Mouse (Mus musculus): ENCODE results near the gene Gm49337. TPM values are rescaled to one million over a fixed set of nuclear protein-coding genes. Genes with fewer than 3 reads are reported as not detected.
"Not testable (repeated sequence)": the region's sequence is repeated elsewhere in the genome, so short reads cannot be mapped to it uniquely, and the experiment has no call there.

Gene Gm49337
- polyA plus RNA-seq, 1 experiment from 2014 or later, result not detected

DNA sequence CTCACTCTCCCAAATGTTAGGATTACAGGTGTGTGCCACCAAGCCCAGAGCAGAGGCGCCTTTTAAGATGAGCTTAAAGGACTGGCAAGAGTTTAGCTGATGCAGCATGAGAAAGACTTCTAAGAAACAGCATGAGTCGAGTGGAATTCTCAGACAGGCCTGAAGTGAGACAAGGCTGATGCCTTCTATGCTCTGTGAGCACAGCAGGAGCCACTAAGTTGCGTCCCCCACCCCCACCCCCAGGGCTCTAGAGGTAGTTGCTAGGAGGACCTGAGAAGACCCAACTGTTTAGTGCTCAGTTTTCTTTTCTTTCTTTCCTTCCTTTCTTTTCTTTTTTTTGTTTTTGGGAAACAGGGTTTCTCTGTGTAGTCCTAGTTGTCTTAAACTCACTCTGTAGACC is 8.9 kb downstream of the Gm49337 start:
- Histone ChIP-seq H3K9me3 (no peaks in the 10 kb centered on the region), H3K9ac (no peak overlapping the region), H3K4me1 (peaks cover 13% of the 10 kb centered on the region), H3K4me2 (replicated peaks) (no peak overlapping the region), H3K36me3 (no peaks in the 10 kb centered on the region), H3K4me3 (no peak overlapping the region), H3K27me3 (no peaks in the 10 kb centered on the region), H3K27ac (no peak overlapping the region)
- ATAC-seq (ENCODE audit: insufficient number of reproducible peaks, insufficient read depth, low FRiP score, low TSS enrichment), result no peak
- WGBS, result 36% methylated on average over 3 of the region's 3 CpGs

DNA sequence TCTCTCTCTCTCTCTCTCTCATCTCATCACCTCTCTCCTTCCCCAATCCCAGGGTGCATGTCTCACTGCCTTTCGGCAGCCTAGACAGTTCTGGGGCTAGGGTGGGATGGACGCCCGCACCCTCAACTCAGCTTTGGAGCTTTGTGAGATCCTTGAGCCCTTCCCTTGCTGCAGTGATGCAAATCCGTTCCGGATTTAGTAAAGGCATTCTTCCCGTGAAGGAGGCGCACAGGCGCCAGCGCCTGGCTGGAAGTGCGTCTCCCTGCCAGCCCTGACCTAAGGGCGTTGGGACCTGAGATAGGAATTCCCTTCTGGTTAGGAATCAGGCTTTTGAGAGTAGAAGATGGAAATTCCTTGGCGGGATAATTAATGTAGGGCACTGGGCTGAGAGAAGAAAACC is 9.6 kb downstream of the Gm49337 start:
- H3K4me3 ChIP-seq, result peak overlapping the region; percentile 13; the same call in 1 of the 2 replicates
- no peak overlapping the region for H3K9ac ChIP-seq
- no peaks in the 10 kb centered on the region for H3K9me3 ChIP-seq
- peaks cover 7% of the 10 kb centered on the region; the same call in 1 of the 2 replicates for H3K4me1 ChIP-seq
- no peaks in the 10 kb centered on the region for H3K36me3 ChIP-seq
- WGBS, result 3% methylated on average over 12 of the region's 12 CpGs
- no peak for ATAC-seq (ENCODE audit: insufficient number of reproducible peaks, insufficient read depth, low FRiP score, low TSS enrichment)
- H3K27me3 ChIP-seq, result no peaks in the 10 kb centered on the region
- H3K4me2 ChIP-seq (replicated peaks), result peak overlapping the region; percentile 40
- H3K27ac ChIP-seq, result no peak overlapping the region

DNA sequence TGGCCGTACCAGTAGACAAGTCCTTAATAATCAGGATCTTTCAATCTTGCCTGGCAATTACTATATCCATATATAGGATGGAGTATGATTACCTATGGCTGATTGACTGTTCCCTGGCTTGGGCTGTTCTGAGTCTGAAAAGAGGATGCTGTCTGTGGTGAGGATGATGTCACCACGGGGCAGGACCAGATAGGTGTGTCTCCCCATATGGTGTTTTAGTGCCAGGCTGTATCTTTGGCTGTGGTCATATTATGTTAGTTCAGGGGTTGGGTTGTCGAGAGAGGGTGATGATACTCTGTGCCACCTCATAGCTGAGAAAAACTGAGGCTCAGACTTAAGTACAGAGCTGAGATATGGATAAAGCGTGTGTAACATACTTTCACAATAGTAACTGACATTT is 11.9 kb downstream of the Gm49337 start:
- no peak overlapping the region for H3K4me2 ChIP-seq (replicated peaks)
- H3K4me1 ChIP-seq, result peaks cover 7% of the 10 kb centered on the region; the same call in 1 of the 2 replicates
- no peaks in the 10 kb centered on the region for H3K36me3 ChIP-seq
- H3K9me3 ChIP-seq, result no peaks in the 10 kb centered on the region
- H3K27ac ChIP-seq, result no peak overlapping the region
- H3K27me3 ChIP-seq, result no peaks in the 10 kb centered on the region
- ATAC-seq (ENCODE audit: insufficient number of reproducible peaks, insufficient read depth, low FRiP score, low TSS enrichment), result no peak
- 88% methylated on average over 4 of the region's 4 CpGs for WGBS
- H3K9ac ChIP-seq, result no peak overlapping the region
- H3K4me3 ChIP-seq, result no peak overlapping the region

DNA sequence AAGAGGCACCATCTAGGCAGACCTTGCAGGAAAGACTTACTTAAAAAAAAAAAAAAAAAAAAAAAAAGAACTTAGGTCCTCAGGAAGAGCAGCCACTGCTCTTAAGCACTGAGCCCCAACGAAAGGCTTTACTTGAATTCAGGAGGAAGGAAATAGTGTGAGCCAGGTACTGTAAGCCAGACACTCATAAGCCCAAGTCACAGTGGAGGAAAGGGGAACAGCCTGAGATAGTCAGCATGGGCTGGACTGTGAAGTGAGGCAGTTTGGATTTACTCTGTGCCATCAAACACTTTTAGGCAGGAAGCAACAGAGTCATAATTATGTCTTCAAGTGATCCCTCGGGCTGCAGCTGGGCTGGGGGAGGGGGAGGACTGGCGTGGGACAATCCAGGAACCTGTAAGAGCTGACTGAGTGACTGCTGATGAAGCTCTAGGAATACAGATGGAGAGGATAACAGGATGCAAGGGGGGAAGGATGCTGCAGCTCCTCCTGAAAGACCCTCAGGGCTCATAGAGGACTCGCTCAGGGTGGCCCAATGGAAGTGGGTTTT is 19.2 kb downstream of the Gm49337 start:
- Histone ChIP-seq H3K27me3 (no peaks in the 10 kb centered on the region), H3K4me1 (no peaks in the 10 kb centered on the region), H3K27ac (no peak overlapping the region), H3K9ac (no peak overlapping the region), H3K4me2 (replicated peaks) (no peak overlapping the region), H3K9me3 (no peaks in the 10 kb centered on the region), H3K36me3 (no peaks in the 10 kb centered on the region), H3K4me3 (no peak overlapping the region)
- no peak for ATAC-seq (ENCODE audit: insufficient number of reproducible peaks, insufficient read depth, low FRiP score, low TSS enrichment)
- WGBS, result 30% methylated on average over 4 of the region's 4 CpGs

DNA sequence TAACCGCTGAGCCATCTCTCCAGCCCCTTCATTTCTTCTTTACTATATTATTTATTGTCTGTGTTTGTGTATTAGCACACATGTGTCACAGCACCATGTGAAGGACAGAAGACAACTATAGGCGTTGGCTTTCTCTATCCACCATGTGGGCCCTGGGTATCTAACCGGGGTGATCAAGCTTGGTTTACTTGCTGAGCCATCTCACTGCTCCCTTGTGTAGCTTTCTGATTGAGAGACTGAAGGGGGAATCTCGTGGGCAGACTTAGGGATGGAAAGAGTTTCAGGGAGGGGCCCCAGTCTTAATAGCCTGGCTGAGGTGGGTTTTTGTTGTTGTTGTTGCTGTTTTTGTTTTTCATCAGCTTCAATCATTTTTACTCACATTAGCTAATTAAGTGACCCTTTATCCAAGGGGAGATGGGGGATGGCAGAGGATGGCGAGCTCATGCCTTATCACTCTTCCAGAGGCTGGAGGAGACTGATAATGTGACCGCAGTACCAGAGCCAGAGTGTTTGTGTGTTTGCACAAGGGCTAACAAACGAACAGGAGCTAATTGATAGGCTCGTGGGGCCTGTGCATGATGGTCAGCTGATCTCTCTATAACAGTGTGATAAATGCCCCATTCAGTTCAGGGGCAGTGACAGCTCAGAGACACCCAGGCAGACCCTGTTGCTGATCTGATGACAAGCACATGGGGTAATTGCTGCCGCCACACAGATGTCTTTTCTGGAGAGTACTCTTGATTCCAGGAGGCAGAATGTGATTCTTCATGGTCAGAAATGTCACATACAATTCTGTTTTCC is 20.6 kb downstream of the Gm49337 start:
- no peaks in the 10 kb centered on the region for H3K4me1 ChIP-seq

GRCm38 (mm10) chr4:116198422-116198821 is 25.2 kb downstream of the Gm49337 start:
- Histone ChIP-seq H3K36me3 (no peaks in the 10 kb centered on the region), H3K4me1 (no peaks in the 10 kb centered on the region), H3K4me3 (no peak overlapping the region), H3K27ac (no peak overlapping the region), H3K9me3 (no peaks in the 10 kb centered on the region), H3K9ac (no peak overlapping the region), H3K4me2 (replicated peaks) (no peak overlapping the region), H3K27me3 (no peaks in the 10 kb centered on the region)
- WGBS, result 82% methylated on average over 2 of the region's 2 CpGs
- ATAC-seq (ENCODE audit: insufficient number of reproducible peaks, insufficient read depth, low FRiP score, low TSS enrichment), result no peak

More for the DNA sequence above, 20.6 kb downstream of the Gm49337 start:
- no peak overlapping the region for H3K27ac ChIP-seq
- no peaks in the 10 kb centered on the region for H3K36me3 ChIP-seq
- H3K4me2 ChIP-seq (replicated peaks), result no peak overlapping the region
- no peak for ATAC-seq (ENCODE audit: insufficient number of reproducible peaks, insufficient read depth, low FRiP score, low TSS enrichment)
- H3K4me3 ChIP-seq, result no peak overlapping the region
- 65% methylated on average over 9 of the region's 9 CpGs for WGBS
- H3K9me3 ChIP-seq, result no peaks in the 10 kb centered on the region
- no peak overlapping the region for H3K9ac ChIP-seq
- H3K27me3 ChIP-seq, result no peaks in the 10 kb centered on the region

GRCm38 (mm10) chr4:116204422-116204821 is 31.2 kb downstream of the Gm49337 start:
- Histone ChIP-seq H3K27me3 (no peaks in the 10 kb centered on the region), H3K4me3 (no peak overlapping the region), H3K36me3 (no peaks in the 10 kb centered on the region), H3K9me3 (no peaks in the 10 kb centered on the region), H3K27ac (no peak overlapping the region), H3K9ac (no peak overlapping the region), H3K4me2 (replicated peaks) (no peak overlapping the region), H3K4me1 (no peaks in the 10 kb centered on the region)
- WGBS, result 62% methylated on average over 3 of the region's 3 CpGs
- ATAC-seq (ENCODE audit: insufficient number of reproducible peaks, insufficient read depth, low FRiP score, low TSS enrichment), result no peak

DNA sequence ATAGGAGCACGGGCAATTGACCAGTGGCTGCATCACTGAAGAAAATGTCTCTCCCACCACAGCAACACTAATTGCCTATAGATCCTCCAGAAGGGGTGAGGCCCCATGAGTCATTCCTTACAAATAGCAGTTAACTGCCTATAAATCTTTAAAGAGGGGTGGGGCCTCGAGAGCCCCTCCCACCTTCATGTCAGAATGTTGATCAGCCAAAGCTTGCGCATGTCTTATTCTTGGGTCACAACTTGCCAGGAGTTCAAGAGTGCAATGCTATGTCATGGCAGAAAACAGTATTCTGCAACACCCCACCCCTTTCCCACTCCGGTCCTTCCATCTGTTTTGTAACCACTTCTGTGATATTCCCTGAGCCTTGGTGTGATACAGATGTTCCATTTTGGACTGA is 33.3 kb downstream of the Gm49337 start:
- Histone ChIP-seq H3K4me2 (replicated peaks) (no peak overlapping the region), H3K27me3 (no peaks in the 10 kb centered on the region), H3K27ac (no peak overlapping the region), H3K4me1 (no peaks in the 10 kb centered on the region), H3K9me3 (no peaks in the 10 kb centered on the region), H3K9ac (no peak overlapping the region), H3K4me3 (no peak overlapping the region), H3K36me3 (no peaks in the 10 kb centered on the region)
- WGBS, result 86% methylated on average over 4 of the region's 4 CpGs
- ATAC-seq (ENCODE audit: insufficient number of reproducible peaks, insufficient read depth, low FRiP score, low TSS enrichment), result no peak

- no peak for ATAC-seq (ENCODE audit: insufficient number of reproducible peaks, insufficient read depth, low FRiP score, low TSS enrichment)
- Histone ChIP-seq H3K9ac (no peak overlapping the region), H3K9me3 (no peaks in the 10 kb centered on the region), H3K36me3 (no peaks in the 10 kb centered on the region), H3K4me1 (no peaks in the 10 kb centered on the region), H3K4me3 (no peak overlapping the region), H3K27ac (no peak overlapping the region), H3K27me3 (no peaks in the 10 kb centered on the region), H3K4me2 (replicated peaks) (no peak overlapping the region)
- 82% methylated on average over 1 of the region's 1 CpGs for WGBS
Measured at GRCm38 (mm10) chr4:116208891-116209290, 35.7 kb downstream of the Gm49337 start.

DNA sequence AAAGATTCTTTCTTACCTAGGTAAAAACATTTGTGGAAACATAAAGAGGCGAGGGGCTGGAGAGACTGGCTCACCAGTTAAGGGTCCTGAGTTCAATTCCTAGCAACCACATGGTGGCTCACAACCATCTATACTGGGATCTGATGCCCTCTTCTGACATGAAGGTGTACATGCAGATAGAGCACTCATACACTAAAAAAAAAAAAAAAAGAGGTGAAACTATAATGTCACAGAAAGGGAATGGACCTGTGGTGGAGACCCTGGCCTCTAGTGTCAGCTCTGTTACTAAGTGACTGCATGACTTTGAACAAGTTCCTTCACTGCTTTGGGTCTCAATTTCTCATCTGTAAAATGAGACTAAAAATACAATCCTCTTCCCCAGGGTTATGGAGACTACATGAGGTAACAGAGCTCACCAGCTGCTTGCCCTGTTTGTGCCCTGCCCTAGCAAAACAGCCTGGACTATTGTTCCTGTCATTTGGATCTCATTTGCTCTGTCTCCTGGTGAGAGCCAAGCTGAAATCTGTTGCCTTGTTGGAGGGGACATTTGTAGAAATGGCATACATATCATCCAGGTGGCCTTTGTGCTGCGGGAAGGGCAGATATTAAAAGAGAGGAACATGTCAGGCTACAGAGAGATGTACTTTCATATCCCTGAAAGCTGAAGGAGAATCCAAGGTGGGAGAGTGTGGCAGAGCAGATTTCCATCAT is 42.9 kb downstream of the Gm49337 start:
- H3K36me3 ChIP-seq, result no peaks in the 10 kb centered on the region
- H3K9me3 ChIP-seq, result no peaks in the 10 kb centered on the region
- no peak for ATAC-seq (ENCODE audit: insufficient number of reproducible peaks, insufficient read depth, low FRiP score, low TSS enrichment)
- H3K27ac ChIP-seq, result no peak overlapping the region
- 82% methylated on average over 2 of the region's 2 CpGs for WGBS
- H3K4me1 ChIP-seq, result 0 out of 2 replicates have a peak, but pooled peaks cover 3% of the 10 kb centered on the region
- no peak overlapping the region for H3K9ac ChIP-seq
- no peaks in the 10 kb centered on the region for H3K27me3 ChIP-seq
- H3K4me2 ChIP-seq (replicated peaks), result no peak overlapping the region
- no peak overlapping the region for H3K4me3 ChIP-seq

- ATAC-seq (ENCODE audit: insufficient number of reproducible peaks, insufficient read depth, low FRiP score, low TSS enrichment), result no peak
- WGBS, result 39% methylated on average over 2 of the region's 2 CpGs
Measured at GRCm38 (mm10) chr4:116217046-116217445, 43.9 kb downstream of the Gm49337 start.

DNA sequence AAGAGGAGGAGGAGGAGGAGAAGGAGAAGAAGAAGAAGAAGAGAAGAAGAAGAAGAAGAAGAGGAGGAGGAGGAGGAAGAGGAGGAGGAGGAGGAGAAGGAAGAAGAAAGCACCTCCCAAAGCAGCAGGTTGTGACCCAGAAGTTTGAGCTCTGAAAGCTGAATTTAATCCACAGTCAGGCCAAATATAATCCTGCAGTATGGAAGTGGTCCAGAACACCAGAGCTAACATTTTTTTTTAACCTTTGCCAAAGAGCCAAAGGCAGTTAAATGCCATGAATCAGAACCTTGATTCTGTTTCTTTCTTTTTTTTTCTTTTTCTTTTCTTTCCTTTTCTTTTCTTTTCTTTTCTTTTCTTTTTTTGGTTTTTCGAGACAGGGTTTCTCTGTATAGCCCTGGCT is 44.5 kb downstream of the Gm49337 start:
- WGBS, result 81% methylated on average over 1 of the region's 1 CpGs

More at GRCm38 (mm10) chr4:116217046-116217445, 43.9 kb downstream of the Gm49337 start:
- H3K9me3 ChIP-seq, result no peaks in the 10 kb centered on the region
- H3K9ac ChIP-seq, result no peak overlapping the region
- no peak overlapping the region for H3K4me3 ChIP-seq
- no peaks in the 10 kb centered on the region for H3K36me3 ChIP-seq
- H3K4me1 ChIP-seq, result 0 out of 2 replicates have a peak, but pooled peaks cover 3% of the 10 kb centered on the region
- no peak overlapping the region for H3K27ac ChIP-seq
- H3K4me2 ChIP-seq (replicated peaks), result no peak overlapping the region
- no peaks in the 10 kb centered on the region for H3K27me3 ChIP-seq

More for the DNA sequence above, 44.5 kb downstream of the Gm49337 start:
- not testable (repeated sequence) for H3K27ac ChIP-seq; H3K36me3 ChIP-seq; H3K4me1 ChIP-seq; H3K9me3 ChIP-seq; H3K9ac ChIP-seq; H3K27me3 ChIP-seq; H3K4me2 ChIP-seq (replicated peaks); ATAC-seq (ENCODE audit: insufficient number of reproducible peaks, insufficient read depth, low FRiP score, low TSS enrichment); H3K4me3 ChIP-seq

Data from embryonic facial prominence, embryonic 12.5 days (tissue).